ENCODE assay signal across 21 mouse cellular contexts in the genomic region with DNA sequence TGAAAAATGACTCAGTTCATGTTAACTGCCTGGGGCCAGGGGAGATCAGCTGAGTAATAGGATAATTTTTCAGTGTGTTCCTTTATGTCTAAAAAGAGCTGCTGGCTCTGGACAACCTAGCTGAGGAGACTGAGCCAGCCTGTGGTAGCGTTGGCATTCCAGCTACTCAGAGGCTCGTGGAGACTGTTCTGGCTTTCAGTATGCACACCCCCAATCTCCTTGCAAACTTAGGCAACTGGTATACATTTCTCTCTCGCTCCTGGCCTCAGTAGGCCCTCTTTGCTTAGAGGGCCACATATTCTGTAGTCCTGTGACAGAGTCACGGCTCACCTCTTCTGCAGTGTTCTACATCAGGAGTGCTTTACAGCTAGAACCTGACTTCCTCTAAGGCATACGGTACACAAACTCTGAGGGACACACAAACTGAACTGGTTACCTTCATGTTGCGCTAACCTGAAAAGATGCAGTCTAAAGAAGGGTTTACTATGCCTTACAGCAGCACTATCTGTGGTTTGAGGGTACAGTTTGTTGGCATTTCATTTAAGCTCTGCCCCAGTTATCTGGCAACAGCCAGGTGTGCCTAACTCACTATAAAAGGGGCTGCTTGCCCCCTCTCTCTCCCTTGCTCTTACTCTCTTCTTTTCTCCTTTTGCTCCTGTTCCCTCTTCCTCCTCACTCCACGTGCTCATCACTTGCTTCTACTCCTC. TPM values are rescaled to one million over a fixed set of nuclear protein-coding genes. Genes with fewer than 3 reads are reported as not detected.
DNase-seq lines count a peak whose midpoint lies in the region; ATAC-seq lines count a peak whose summit lies in the region.
"Had no signal": no experiment of that assay in that cellular context is flagged by ENCODE, and none has a peak within 500 bp of the region (broad histone marks: within the 10 kb centered on the region; RNA-seq: fewer than 3 reads in every experiment).

No protein-coding gene starts in this region.

- no peak overlapping the region for H3K9ac ChIP-seq in midbrain, embryonic 16.5 days (ENCODE audit: low read depth, low read length)
- H3K9ac ChIP-seq: embryonic facial prominence, embryonic 15.5 days; forebrain, embryonic 15.5 days; hindbrain, embryonic 15.5 days had no signal

- no peak for ATAC-seq in CD4-positive, CD25-positive, alpha-beta regulatory T cell, adult 4 months
- no peak for ATAC-seq in midbrain, embryonic 16.5 days
- ATAC-seq: forebrain, embryonic 15.5 days had no signal

- no peak overlapping the region for H3K4me2 ChIP-seq in midbrain, embryonic 16.5 days (ENCODE audit: low read length)
- H3K4me2 ChIP-seq: embryonic facial prominence, embryonic 15.5 days; forebrain, embryonic 15.5 days; hindbrain, embryonic 15.5 days had no signal

- no peak overlapping the region for H3K27ac ChIP-seq in midbrain, embryonic 16.5 days (ENCODE audit: low read length)
- H3K27ac ChIP-seq: embryonic facial prominence, embryonic 15.5 days; forebrain, embryonic 10.5 days; forebrain, embryonic 15.5 days; heart, embryonic 10.5 days; hindbrain, embryonic 15.5 days had no signal

- DNase-seq in CD4-positive, CD25-positive, alpha-beta regulatory T cell, adult 2 months (ENCODE audit: low read depth, low spot score) = peak; percentile 2
- peak; percentile 4 for DNase-seq in NIH3T3 (ENCODE audit: low read depth)
- peak; percentile 52 to 55 for DNase-seq in thymus, postnatal 10 days (ENCODE audit: low spot score in 2 of 2)
- DNase-seq in thymus, postnatal 4 days = peak; percentile 53
- DNase-seq in cerebellum, postnatal 10 days = no peak
- DNase-seq: adrenal gland, adult 2 months; adrenal gland, postnatal 25 days; B cell, adult 2 months; cerebellum, adult 18-20 months; cerebellum, adult 9-11 months; gastrocnemius, postnatal 36 days; heart, adult 18-20 months had no signal

- H3K4me3 ChIP-seq in midbrain, embryonic 16.5 days (ENCODE audit: low read depth, low read length) = no peak overlapping the region
- H3K4me3 ChIP-seq: embryonic facial prominence, embryonic 15.5 days; erythroblast, embryonic 14.5 days; forebrain, embryonic 10.5 days; forebrain, embryonic 15.5 days; heart, embryonic 10.5 days; hindbrain, embryonic 15.5 days had no signal

- no peaks in the 10 kb centered on the region for H3K36me3 ChIP-seq in midbrain, embryonic 16.5 days (ENCODE audit: control insufficient read depth, insufficient read depth, low read length)
- H3K36me3 ChIP-seq: embryonic facial prominence, embryonic 15.5 days; forebrain, embryonic 10.5 days; forebrain, embryonic 15.5 days; heart, embryonic 10.5 days; hindbrain, embryonic 15.5 days had no signal

- H3K9me3 ChIP-seq in midbrain, embryonic 16.5 days (replicated peaks; ENCODE audit: control insufficient read depth, low read length, poor library complexity, severe bottlenecking) = no peaks in the 10 kb centered on the region
- H3K9me3 ChIP-seq: embryonic facial prominence, embryonic 15.5 days; forebrain, embryonic 10.5 days; forebrain, embryonic 15.5 days; heart, embryonic 10.5 days; hindbrain, embryonic 15.5 days had no signal

- 90% methylated on average over 7 of the region's 7 CpGs for WGBS in midbrain, embryonic 16.5 days

- no peaks in the 10 kb centered on the region for H3K4me1 ChIP-seq in midbrain, embryonic 16.5 days (ENCODE audit: control insufficient read depth, insufficient read depth, low read length)
- H3K4me1 ChIP-seq: embryonic facial prominence, embryonic 15.5 days; forebrain, embryonic 10.5 days; forebrain, embryonic 15.5 days; hindbrain, embryonic 15.5 days had no signal

- no peaks in the 10 kb centered on the region for H3K27me3 ChIP-seq in midbrain, embryonic 16.5 days (ENCODE audit: control insufficient read depth, insufficient read depth, low read depth, low read length)
- H3K27me3 ChIP-seq: CH12.LX; embryonic facial prominence, embryonic 15.5 days; forebrain, embryonic 15.5 days; hindbrain, embryonic 15.5 days had no signal

RNA-seq across cellular contexts. Expression of a gene that starts 45.8 kb away (rescaled TPM):
- 10 to 100 TPM; 49.8 to 61.7 TPM for polyA plus RNA-seq in CD4-positive, CD25-positive, alpha-beta regulatory T cell, adult 4 months (2017; shearing (Covaris generic))
- 0.11 and 0.36 TPM in 2 replicates for polyA plus RNA-seq in midbrain, embryonic 16.5 days (2015; fragmentation: Nextera tagmentation; extraction: Ambion mirVana)

Comparison
In these comparisons a context has a peak if more than half of its experiments do, and no peak if none do; other contexts are left out.
1. DNase-seq: peak in CD4-positive, CD25-positive, alpha-beta regulatory T cell, adult 2 months (single experiment), NIH3T3 (single experiment), thymus, postnatal 10 days (2 of 2) and thymus, postnatal 4 days (single experiment); none in cerebellum, postnatal 10 days (0 of 2).
2. RNA of a gene that starts 45.8 kb away (polyA plus RNA-seq): 49.8 to 61.7 TPM in CD4-positive, CD25-positive, alpha-beta regulatory T cell, adult 4 months; 0.11 to 0.36 TPM in midbrain, embryonic 16.5 days; every median in the first group is over 10 times any median in the second.